22 mouse cellular contexts compared by ENCODE assay signal in genomic region chr11:7054662-7055265, GRCm38 (mm10). TPM values are rescaled to one million over a fixed set of nuclear protein-coding genes. Genes with fewer than 3 reads are reported as not detected.
A peak's percentile ranks its signal among the peaks of the same experiment; 100 is the strongest.
DNase-seq lines count a peak whose midpoint lies in the region; ATAC-seq lines count a peak whose summit lies in the region.
"Had no signal": no experiment of that assay in that cellular context is flagged by ENCODE, and none has a peak within 500 bp of the region (broad histone marks: within the 10 kb centered on the region; RNA-seq: fewer than 3 reads in every experiment).

No protein-coding gene starts in this region.

- intact Hi-C loops in heart, postnatal 10 days (cut with DNase I): loop anchor here (5.0 kb wide), 1 partner anchor 88 kb away; no protein-coding TSS in a partner anchor

- H3K27me3 ChIP-seq in heart, embryonic 11.5 days (ENCODE audit: control insufficient read depth, insufficient read depth, low read length): peaks cover 20% of the 10 kb centered on the region
- peaks cover 40% of the 10 kb centered on the region for H3K27me3 ChIP-seq in hindbrain, embryonic 13.5 days
- H3K27me3 ChIP-seq in hindbrain, embryonic 10.5 days (ENCODE audit: insufficient read depth, poor library complexity, severe bottlenecking): peaks cover 55% of the 10 kb centered on the region

- H3K27ac ChIP-seq in heart, embryonic 11.5 days (ENCODE audit: low read depth, low read length): peak overlapping the region; percentile 81; the same call in 1 of the 2 replicates
- no peak overlapping the region for H3K27ac ChIP-seq in hindbrain, embryonic 13.5 days
- no peak overlapping the region for H3K27ac ChIP-seq in hindbrain, embryonic 10.5 days
- H3K27ac ChIP-seq: limb, embryonic 12.5 days; liver, embryonic 15.5 days had no signal

- H3K9me3 ChIP-seq in heart, embryonic 11.5 days (replicated peaks; ENCODE audit: control insufficient read depth, low read length): no peaks in the 10 kb centered on the region
- no peaks in the 10 kb centered on the region for H3K9me3 ChIP-seq in hindbrain, embryonic 13.5 days
- H3K9me3 ChIP-seq in hindbrain, embryonic 10.5 days: no peaks in the 10 kb centered on the region
- H3K9me3 ChIP-seq: limb, embryonic 12.5 days; liver, embryonic 15.5 days had no signal

- no peak overlapping the region for H3K4me3 ChIP-seq in heart, embryonic 11.5 days (ENCODE audit: low read depth, low read length)
- no peak overlapping the region for H3K4me3 ChIP-seq in hindbrain, embryonic 13.5 days
- no peak overlapping the region for H3K4me3 ChIP-seq in hindbrain, embryonic 10.5 days
- H3K4me3 ChIP-seq: erythroblast, embryonic 14.5 days; left cerebral cortex, adult 2 months; limb, embryonic 12.5 days; liver, embryonic 15.5 days had no signal

- no peak for ATAC-seq in heart, embryonic 11.5 days (replicated peaks; ENCODE audit: insufficient number of reproducible peaks, low FRiP score, low TSS enrichment)
- ATAC-seq in hindbrain, embryonic 13.5 days (ENCODE audit: low FRiP score): 0 out of 2 replicates have a peak, but pooled peaks have one; percentile 4

- no peak overlapping the region; the same call in 1 of the 2 replicates for H3K4me2 ChIP-seq in heart, embryonic 11.5 days
- no peak overlapping the region for H3K4me2 ChIP-seq in hindbrain, embryonic 13.5 days
- H3K4me2 ChIP-seq: liver, embryonic 15.5 days had no signal

- H3K36me3 ChIP-seq in heart, embryonic 11.5 days (ENCODE audit: control insufficient read depth, insufficient read depth, low read length): no peaks in the 10 kb centered on the region
- no peaks in the 10 kb centered on the region for H3K36me3 ChIP-seq in hindbrain, embryonic 13.5 days
- no peaks in the 10 kb centered on the region for H3K36me3 ChIP-seq in hindbrain, embryonic 10.5 days
- H3K36me3 ChIP-seq: G1E; limb, embryonic 12.5 days; liver, embryonic 15.5 days had no signal

- 74% methylated on average over 6 of the region's 6 CpGs for WGBS in heart, embryonic 11.5 days (ENCODE audit: insufficient replicate concordance)
- 83% methylated on average over 6 of the region's 6 CpGs for WGBS in hindbrain, embryonic 13.5 days
- WGBS in hindbrain, embryonic 10.5 days: 81% methylated on average over 6 of the region's 6 CpGs

- peaks cover 23% of the 10 kb centered on the region for H3K4me1 ChIP-seq in heart, embryonic 11.5 days (ENCODE audit: control insufficient read depth, insufficient read depth, low read length)
- peaks cover 14% of the 10 kb centered on the region for H3K4me1 ChIP-seq in hindbrain, embryonic 13.5 days (replicated peaks)
- H3K4me1 ChIP-seq in hindbrain, embryonic 10.5 days (replicated peaks): peaks cover 14% of the 10 kb centered on the region
- H3K4me1 ChIP-seq: liver, embryonic 15.5 days had no signal

- no peak overlapping the region for H3K9ac ChIP-seq in heart, embryonic 11.5 days (ENCODE audit: low read depth, low read length)
- H3K9ac ChIP-seq in hindbrain, embryonic 13.5 days: no peak overlapping the region
- H3K9ac ChIP-seq: limb, embryonic 12.5 days; liver, embryonic 15.5 days; lung, embryonic 14.5 days had no signal

- peak; percentile 64 for DNase-seq in cerebellum, adult 11-12 months
- DNase-seq in cerebellum, adult 11 months: no peak
- DNase-seq in heart, postnatal 10 days: no peak
- DNase-seq in hindbrain, embryonic 10.5 days (ENCODE audit: low spot score): no peak
- peak; percentile 69 for DNase-seq in cerebellum, adult 9-10 months
- DNase-seq in kidney, adult 8-10 months: no peak
- DNase-seq: adrenal gland, adult 8-10 months; kidney, adult 9 months; lung, postnatal 14 days; spleen, adult 18-20 months had no signal

RNA-seq across cellular contexts. Expression of gene Adcy1, which starts 8.5 kb away (rescaled TPM):
- 1.9 and 2.5 TPM in 2 replicates for polyA plus RNA-seq in heart, embryonic 11.5 days (2014; fragmentation: Nextera tagmentation; extraction: Ambion mirVana)
- 1 to 10 TPM in 1 of 2 experiments, under 1 TPM in 1; 0.79 to 1.7 TPM for total RNA-seq in heart, postnatal 10 days (2021)
- 4.5 and 5.1 TPM in 2 replicates for polyA plus RNA-seq in hindbrain, embryonic 13.5 days (2015; fragmentation: Nextera tagmentation; extraction: Ambion mirVana)
- polyA plus RNA-seq in hindbrain, embryonic 10.5 days (2016; fragmentation: Nextera tagmentation; extraction: Ambion mirVana): 1.1 and 1.4 TPM in 2 replicates
- total RNA-seq: granulocyte monocyte progenitor cell, adult 5-6 weeks; hematopoietic stem cell, adult 5-6 weeks; monocyte, adult 5-6 weeks; neutrophil, adult 5-6 weeks had no signal
- polyA plus RNA-seq: G1E had no signal

Comparison
In these comparisons a context has a peak if more than half of its experiments do, and no peak if none do; other contexts are left out.
1. DNase-seq: peak in cerebellum, adult 11-12 months (single experiment) and cerebellum, adult 9-10 months (single experiment); none in cerebellum, adult 11 months (single experiment), heart, postnatal 10 days (0 of 2), hindbrain, embryonic 10.5 days (single experiment) and kidney, adult 8-10 months (0 of 2).